Mouse (Mus musculus) T-helper 17 cell (primary cell): Measurements from ENCODE around the gene Vps54.

Experiments
- in situ Hi-C, 2 experiments: fragments of 300-600 bp; cut with MboI, MseI; formaldehyde crosslinking; loops; 1 replicate in 1 of 2; 2 replicates in 1 of 2; pipeline ENCODE4 v1.15.1; 2025; ENCODE audit warnings: high pct_unique_total_duplicates in 2 of 2

The Vps54 gene

DNA sequence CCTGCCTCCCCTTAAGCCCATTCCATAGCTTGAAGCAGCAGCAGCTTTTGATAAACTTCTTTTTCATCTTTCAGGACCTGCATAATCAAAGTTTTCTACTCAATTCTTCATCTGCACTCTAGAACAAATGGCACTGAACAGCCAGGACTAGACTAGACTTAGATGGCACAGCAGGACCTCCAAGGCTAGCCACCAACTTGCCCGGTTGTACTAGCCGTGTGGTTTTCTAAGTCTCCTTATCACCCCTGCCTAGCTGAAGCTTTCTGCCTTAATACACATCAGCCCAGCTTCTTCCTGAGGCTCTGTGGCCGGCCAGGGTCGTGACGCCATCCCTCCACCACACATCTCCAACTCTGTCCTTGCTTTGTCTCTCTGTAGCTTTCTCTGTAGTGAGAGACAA, 89.1 kb downstream of the Vps54 start:
- in situ Hi-C loops = no loop called here

DNA sequence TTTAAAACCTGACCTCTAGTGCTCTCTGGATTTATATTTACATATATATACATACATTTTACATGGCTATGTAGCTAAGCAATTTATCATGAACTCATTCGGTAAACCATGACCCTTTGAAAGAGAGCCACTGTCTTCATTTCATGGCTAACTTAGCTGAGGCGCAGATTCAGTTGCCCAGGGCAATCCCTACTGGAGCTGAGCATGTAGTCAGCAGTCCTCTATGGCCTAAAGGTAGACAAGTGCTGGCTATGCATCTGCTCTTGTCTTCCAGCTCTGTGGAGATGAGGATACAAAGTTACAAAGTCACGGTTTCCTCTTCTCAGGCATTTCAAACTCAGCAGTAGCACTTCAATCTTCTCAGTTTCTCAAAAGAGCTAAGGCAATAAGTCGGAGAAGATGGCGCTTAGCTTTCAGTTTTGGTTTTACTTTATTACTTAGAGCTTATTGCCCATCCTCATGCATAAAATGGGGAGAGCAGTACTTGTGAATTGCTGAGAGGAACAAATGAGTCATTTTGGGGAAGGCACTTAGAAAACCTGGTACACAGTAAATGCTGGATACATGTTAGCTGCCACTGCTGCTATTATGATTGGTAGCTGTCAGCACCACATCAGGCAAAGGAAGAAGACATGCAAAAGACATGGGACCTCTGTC, 93.7 kb downstream of the Vps54 start:
- in situ Hi-C loops = no loop called here

DNA sequence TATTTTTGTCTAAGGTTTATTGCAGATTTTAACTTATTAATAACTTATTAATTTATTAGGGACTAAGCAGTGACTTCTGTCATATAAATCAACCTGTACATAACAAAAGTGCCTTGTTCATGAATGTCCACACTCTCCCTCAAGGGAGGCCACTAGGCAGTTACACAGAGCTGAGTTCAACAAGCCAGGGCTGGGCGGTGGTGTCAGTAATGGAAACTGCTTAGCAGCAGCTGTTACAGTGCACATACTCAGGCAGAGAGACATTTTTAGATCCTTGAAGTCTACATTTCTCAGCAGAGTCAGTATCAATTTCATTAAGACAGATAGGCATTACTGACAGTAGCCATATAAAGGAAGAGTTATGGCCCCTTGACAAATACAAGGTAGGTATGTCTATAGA, 98.8 kb downstream of the Vps54 start:
- in situ Hi-C loops = no loop called here

DNA sequence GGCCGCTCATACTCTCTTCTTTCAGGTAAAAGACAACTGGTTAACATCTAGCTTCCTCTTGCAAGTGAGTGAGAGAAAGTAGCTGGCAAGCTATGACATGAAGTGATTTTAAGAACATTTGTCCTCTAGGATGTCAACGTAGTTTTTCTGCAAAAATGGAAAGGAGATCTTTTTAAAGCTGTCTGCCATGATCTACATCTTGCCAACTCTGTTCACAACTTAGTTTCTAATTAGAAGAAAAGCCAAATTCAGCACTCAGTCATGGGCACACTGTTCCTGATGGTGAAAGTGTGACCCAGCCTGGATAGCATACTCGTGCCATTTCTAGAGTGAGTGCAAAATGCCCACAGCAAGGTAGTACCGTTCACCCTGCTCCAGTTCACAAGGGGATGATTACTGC, 100.0 kb downstream of the Vps54 start:
- in situ Hi-C loops = no loop called here

DNA sequence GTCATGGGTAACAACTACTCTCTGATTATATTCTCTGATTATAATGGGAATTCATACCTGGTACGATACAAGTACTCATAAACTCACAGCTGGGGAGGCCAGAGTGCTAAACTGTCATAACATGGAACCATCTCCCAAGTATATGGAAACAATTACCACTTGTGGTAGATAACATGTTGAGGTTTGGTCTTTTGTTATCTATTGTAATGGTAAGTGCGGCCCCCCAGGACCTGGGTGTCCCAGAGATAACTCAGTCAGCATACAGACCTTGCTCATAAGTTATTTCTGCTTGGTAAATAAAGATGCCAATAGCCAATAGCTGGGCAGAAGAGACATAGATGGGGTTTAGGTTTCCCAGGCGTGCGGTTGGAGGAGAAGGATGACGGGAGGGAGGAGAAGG, 104.4 kb downstream of the Vps54 start:
- in situ Hi-C loops = loop anchor here in 1 of 2 experiments (5.0 kb wide), 1 partner anchor 691 kb away; no protein-coding TSS in a partner anchor

DNA sequence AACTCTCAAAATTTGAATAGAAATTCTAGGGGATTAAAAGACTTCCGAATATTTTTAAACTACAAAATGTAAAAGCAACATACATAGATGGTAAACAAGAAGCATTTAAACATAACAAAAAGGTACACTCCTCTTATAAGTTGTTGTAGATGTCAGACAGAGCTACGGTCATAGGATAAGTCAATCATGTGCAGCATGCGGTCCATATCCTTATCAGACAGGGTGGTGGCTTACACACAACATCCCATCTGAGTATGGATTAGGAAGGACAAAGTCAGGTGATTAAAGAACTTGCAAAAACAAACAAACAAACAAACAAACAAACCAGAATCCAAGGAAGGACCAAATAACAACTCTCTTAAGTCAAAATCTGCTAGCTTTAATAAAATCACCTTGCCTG, 106.9 kb downstream of the Vps54 start:
- in situ Hi-C loops = no loop called here

DNA sequence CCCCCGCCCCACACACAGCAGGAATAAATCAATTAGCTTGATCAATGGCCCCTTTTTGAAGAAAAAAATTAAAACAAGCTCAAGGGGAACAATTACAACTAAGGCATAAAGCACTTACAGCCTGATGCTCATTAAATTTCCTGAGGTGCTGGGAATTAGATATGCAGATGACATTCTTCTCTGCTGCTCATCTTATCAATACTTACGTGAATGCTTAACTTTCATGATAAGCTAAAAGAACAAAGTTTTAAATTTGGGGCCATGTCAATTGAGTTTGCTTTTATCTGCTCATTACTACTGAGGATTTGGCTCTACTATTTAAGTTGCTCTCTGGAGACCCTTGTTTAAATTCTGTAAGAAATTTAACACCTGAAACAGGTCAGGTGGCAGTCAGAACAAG, 109.8 kb downstream of the Vps54 start:
- in situ Hi-C loops = no loop called here

DNA sequence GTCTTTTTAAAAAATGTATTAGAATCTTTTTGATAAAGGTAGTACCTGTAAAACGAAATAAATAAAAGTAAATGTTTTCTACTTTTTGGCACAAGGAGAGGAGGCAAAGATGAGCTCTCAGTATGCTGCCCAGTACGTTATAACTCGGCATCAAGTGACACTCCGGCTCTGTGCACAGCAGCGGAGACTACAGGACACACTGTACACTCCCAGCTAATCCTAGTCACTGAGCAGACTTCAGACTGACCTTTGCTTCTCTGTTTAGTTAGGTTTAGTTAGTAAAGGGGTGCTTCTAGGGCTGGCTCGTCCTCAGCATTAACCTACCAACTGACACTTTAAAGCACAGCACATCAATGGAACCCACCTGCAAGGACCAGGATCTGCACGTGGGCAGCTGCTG, 112.2 kb downstream of the Vps54 start:
- in situ Hi-C loops = no loop called here

DNA sequence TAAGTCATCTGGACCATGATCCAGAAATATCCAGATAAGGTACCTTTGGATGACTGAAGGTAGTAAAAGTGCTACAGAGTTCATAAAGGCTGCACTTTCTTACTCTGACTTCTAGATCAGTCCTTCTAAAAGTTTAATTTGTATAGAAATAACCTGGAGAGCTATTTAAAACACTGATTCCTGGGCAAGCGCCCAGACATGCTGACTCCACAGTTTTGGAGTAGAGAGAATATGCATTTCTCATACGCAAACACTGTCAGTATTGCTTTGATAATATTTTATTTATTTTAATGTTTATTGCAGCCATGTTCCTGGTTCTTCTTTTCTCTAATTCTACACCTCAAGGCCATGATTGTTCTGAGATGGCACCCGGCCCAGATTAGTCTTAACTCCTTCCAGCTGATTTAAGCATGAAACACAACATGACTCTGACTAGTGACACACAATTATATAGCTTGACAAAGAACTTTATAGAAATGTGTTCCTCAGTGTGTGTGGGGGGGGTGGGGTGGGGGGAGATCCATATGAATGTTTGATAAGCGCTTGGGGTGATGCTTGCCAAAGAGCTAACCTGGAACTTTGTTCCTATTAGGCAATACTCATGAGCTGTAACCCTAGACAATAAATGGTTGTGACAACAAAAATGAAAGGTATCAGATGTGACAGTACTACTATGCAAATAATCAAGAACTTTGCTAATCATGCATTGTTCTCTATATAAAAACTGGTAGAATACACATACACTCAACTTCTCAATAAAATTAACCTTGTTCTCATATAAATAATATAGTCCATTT, 124.3 kb downstream of the Vps54 start:
- in situ Hi-C loops = no loop called here

DNA sequence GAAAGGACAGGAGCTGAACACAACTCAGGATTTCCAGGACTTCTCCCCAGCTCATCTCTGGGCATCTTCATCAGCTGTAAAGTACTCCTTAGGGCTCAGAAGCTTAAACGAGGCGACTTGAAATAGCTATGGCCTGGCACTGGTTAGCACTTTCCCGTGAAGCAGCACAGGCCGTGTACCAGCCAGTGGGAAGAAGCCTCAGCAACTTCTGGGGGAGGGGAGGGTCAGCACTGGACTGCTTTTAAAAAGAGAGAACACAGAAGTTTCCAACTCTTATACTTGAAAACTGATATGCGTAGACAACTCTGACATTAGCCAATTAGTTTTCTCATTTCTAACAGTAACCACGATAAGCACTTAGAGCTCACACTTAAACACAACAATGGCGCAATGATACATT, 129.4 kb downstream of the Vps54 start:
- in situ Hi-C loops = no loop called here

DNA sequence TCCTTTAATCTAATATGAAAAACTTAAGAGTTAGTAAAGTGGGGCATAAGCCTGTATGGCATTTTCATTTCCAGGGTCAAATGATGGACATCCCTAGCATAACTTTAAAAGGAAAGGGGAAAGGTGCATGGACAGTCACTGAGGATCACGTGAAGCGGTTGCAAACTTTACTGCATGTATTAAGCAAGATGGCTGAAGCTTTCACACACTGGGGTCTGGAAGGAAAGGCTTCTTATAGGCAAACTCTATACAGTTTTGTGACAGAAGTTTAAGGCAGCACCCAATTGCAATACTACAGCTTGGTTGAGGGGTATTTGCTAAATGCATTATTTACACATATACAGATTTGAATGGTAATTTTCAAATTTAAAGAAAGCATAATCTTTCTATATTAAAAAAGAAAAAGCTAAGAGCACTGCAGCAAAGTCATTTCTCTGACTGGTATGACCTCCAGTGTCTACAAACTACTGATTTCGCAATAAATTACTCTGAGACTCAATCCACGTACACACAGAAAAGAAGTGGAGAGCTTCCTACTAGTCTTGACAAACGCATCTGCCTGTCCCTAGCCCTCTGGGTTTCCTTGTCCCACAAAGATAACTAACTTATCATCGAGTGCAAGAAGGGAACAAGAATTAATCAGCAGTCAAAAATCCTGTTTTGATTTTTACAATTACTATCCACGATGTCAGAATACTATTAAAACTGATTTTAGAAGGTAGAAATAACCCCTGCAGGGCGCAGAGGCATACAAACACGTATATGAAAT, 130.4 kb downstream of the Vps54 start:
- in situ Hi-C loops = no loop called here

DNA sequence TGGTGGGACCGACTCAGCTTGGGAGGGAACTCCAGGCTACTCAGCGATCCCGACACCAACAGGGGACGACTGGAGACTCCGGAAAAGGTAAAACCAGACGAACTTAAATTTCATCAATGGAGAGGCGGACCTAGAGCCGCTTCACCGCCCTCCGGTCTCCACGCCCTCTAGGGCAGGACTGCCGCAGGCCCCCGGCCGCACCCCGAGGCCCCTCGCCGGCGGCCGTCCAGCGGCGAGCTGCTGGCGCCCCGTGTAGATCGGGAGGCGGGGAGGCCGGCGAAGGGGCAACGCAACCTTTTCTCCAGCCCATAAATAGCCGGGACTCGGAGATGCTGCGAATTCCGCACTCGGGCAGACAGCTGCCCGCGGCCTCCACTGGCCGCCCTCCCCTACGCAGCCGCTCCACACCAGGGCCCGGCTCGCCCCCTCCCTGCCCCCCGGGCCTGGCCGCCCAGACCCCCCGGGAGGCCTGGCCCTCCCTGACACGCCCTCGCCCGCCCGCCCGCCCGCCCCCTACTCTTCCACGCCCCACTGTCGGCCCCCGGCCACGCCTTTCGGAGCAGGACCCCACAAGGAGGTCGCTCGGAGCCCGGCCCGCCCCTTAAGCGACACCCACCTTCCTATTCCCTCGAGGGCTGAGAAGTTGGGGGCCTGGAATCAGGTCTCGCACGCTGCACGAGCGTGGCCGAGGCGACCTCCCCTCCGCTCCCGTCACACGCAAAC, 131.5 kb downstream of the Vps54 start:
- in situ Hi-C loops = no loop called here
